Mouse (Mus musculus) gastrocnemius, postnatal 14 days (tissue): ENCODE results near the gene Exosc5. TPM values are rescaled to one million over a fixed set of nuclear protein-coding genes. Genes with fewer than 3 reads are reported as not detected.
A peak's percentile ranks its signal among the peaks of the same experiment; 100 is the strongest.

Experiments
- DNase-seq: peaks from one replicate; pipeline ENCODE4 v3.0.0; 2021; ENCODE audit warnings: mixed read lengths
- intact Hi-C: fragments of 180-260 bp; cut with DNase I; formaldehyde crosslinking; loops from one replicate; pipeline ENCODE4 v1.15.1; 2025; ENCODE audit warnings: low total_unique reads
- long read RNA-seq, 2 experiments: library from polyadenylated mRNA; stranded (forward); transcript quantifications; one replicate each; pipeline ENCODE4 v2.0.0; 2021
- total RNA-seq, 2 experiments: library from RNA; stranded (reverse); gene quantifications; 2 replicates each; pipeline ENCODE4 v1.2.3; 2021

Exosc5 gene
- total RNA-seq = 10 to 100 TPM; 21.3 to 21.6 TPM
- long read RNA-seq, experiment 1, transcript Exosc5-201 (6 exons, 1,020 nt) = major isoform, 20 of 27 reads
- long read RNA-seq, experiment 1, partial matches to known transcripts = 2 of 27 reads
- long read RNA-seq, experiment 1, other reads (novel, unspliced or antisense) = 5 of 27 reads
- long read RNA-seq, experiment 2, transcript Exosc5-201 (6 exons, 1,020 nt) = major isoform, 19 of 27 reads
- long read RNA-seq, experiment 2, partial matches to known transcripts = 2 of 27 reads
- long read RNA-seq, experiment 2, other reads (novel, unspliced or antisense) = 5 of 27 reads

DNA sequence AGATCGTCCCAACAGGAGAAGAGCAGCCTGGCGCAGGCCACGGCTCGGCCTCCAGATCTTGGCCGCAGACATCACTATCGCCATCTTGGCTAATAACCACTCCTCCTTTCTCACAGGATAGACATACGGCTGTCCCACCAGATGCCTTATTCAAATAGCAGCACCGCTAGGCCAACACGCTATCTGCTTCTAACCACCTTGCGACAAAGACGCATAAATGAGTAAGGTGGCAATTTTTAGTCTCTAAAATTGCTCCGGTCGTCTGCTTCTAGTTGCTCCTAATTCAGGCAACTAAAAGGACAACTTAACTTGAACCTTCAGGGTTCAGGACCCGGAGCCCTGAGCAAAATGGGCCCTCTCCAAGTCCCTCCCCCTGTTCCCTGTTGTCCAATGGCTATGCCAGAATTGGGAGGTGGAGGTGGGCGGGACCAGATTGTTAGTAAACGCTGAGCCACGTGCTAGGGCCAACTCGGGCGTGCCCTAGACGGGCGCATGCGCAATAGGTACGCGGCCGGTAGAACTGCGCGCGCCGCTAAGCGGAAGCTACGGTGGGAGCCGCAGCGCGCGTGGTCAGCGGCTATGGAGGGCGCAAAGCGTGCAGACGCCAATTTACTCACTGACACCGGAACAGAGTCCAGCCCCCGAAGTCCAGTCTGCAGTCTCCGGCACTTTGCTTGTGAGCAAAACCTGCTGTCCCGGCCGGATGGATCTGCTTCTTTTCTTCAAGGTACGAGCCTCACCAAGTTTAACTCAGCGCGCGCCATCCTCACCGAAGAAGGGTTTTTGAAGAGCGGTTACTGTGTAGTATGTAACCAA is at the start of gene Exosc5, which contains the start of gene Bckdha:
Exosc5 (plus strand) TSS at position 508 of the 816 bp plus-strand sequence.
Bckdha (minus strand) TSS at position 325 of the 816 bp plus-strand sequence.
- intact Hi-C loops = no loop called here

GRCm38 (mm10) chr7:25610056-25610455 is 48.9 kb upstream of the Exosc5 start:
- intact Hi-C loops = no loop called here
- DNase-seq = no peak

More for the DNA sequence above, at the start of gene Exosc5, which contains the start of gene Bckdha:
- DNase-seq = peak; percentile 99

- intact Hi-C loops = no loop called here
- DNase-seq = no peak
Observed at GRCm38 (mm10) chr7:25611501-25611900, 47.5 kb upstream of the Exosc5 start.

DNA sequence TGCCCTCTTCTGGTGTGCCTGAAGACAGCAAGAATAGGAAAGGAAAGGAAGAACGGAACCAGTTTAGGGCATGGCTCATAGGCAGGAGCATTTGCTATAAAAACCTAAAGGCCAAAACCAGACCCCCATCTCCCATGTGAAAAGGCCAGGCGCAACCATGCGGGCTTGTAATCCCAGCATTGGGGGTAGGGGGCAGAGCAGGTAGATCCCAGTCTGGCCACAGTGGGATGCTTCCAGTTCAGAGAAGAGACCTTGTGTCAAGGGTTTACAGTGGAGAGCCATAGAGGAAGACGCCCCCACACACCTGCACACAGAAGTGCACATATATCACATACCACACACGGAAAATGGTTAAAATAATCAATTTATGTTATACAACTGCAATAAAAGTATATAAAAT is 44.9 kb upstream of the Exosc5 start:
- no peak for DNase-seq
- intact Hi-C loops = no loop called here

- no peak for DNase-seq
Observed at GRCm38 (mm10) chr7:25614831-25615705, 43.9 kb upstream of the Exosc5 start.

DNA sequence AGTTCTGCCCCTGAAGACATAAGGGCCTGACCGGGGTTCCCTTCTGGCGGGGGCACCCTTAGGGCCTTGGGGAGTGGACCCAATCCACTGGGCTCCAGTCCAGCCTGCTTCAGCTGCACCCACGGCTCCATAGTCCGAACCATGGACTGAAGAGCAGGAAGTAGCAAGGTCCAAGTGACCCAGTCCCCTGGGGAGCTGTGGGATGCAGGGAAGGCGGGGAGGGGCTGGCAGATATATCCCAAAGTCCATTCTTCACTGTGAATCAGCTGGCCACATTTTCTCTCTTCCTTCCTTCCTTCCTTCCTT is 43.3 kb upstream of the Exosc5 start, which contains the start of gene Erich4:
Erich4 (minus strand) TSS at position 187 of the 306 bp plus-strand sequence.
- DNase-seq = no peak
- intact Hi-C loops = no loop called here

More at GRCm38 (mm10) chr7:25614831-25615705, 43.9 kb upstream of the Exosc5 start:
- intact Hi-C loops = no loop called here

- intact Hi-C loops = no loop called here
- no peak for DNase-seq
Observed at GRCm38 (mm10) chr7:25617376-25618160, 41.4 kb upstream of the Exosc5 start.

DNA sequence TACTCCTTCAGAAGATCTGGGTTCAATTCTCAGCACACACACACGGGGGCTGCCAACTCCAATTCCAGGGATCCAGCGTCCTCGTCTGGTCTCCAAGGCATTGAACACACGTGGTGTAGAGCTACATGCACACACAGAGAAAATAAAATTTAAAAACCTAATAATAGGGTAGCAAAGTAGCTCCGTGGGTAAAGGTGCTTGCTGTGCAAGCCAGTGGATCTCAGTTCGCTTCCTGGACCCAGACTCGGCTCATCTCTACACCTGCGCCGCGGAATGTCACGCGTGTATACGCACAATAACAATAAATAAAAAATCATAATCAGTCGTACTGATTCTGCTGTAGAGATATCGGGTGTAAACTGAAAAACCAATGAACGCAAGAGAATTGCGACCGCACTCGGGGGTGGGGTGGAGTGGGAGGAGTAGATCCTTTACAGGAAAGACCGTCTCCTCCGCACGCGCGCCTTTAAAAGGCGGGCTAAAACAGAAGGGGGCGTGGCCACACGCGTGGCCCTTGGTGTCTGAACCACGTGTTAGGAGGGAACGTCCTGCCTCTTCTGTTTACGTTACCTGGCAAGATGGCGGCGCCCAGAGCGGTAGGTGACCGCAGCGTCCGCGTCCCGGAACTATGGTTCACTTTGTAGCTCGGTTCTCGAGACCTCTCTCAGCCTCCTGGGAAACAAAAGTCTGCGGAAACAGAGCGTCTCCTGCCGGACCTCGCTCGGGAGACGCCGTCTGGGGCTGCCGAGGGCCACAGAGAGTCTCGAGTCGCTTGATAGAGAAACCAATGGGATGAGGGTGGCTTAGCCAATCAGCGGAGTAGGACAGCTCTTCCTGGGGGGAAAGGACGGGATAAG is 39.9 kb upstream of the Exosc5 start, which contains the start of gene Dmac2:
Dmac2 (plus strand) TSS at position 550 of the 857 bp plus-strand sequence.
- intact Hi-C loops = no loop called here
- DNase-seq = peak; percentile 90

DNA sequence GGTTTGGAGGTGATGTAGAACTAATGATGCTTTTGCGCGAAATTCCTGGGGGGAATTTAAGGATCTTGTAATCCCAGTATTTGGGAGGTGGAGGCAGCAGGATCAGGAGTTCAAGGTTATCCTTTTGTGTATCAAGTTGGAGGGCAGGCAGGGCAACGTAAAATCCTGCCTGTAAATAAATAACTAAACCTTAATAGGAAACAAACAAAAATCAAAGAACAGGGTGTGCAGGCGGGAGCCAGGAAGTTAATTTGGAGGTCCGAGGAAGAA is 39.3 kb upstream of the Exosc5 start:
- intact Hi-C loops = no loop called here
- no peak for DNase-seq

- intact Hi-C loops = no loop called here
- DNase-seq = no peak
Observed at GRCm38 (mm10) chr7:25620101-25620500, 38.9 kb upstream of the Exosc5 start.

GRCm38 (mm10) chr7:25620751-25621150 is 38.2 kb upstream of the Exosc5 start:
- intact Hi-C loops = no loop called here
- DNase-seq = no peak

DNA sequence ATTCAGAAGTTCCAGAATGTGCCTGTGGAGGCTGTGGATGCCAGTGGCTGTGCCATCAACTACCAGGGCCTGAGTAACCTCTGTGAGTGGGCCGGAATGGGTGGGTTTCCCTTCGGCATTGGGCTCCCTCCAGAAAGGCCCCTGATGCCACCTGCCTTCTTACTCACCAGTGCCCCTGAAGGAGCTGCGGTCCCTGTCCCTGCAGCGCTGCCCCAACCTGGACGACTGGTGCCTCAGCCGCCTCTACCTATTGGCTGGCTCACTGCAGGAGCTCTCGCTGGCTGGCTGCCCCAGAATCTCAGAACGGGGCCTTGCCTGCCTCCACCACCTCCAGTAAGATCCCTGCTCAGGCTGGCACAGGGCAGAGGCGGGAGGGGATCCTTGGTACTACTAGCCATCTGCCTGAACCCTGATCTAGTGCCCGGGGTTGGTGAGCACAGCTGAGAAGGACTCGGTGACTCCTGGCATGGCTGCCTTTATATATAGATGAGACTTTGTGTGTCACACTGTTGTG is 35.0 kb upstream of the Exosc5 start:
- intact Hi-C loops = no loop called here
- no peak for DNase-seq

- DNase-seq = peak; percentile 54
- intact Hi-C loops = no loop called here
Observed at GRCm38 (mm10) chr7:25624851-25625250, 34.1 kb upstream of the Exosc5 start.

GRCm38 (mm10) chr7:25625594-25626250 is 33.2 kb upstream of the Exosc5 start:
- no peak for DNase-seq

DNA sequence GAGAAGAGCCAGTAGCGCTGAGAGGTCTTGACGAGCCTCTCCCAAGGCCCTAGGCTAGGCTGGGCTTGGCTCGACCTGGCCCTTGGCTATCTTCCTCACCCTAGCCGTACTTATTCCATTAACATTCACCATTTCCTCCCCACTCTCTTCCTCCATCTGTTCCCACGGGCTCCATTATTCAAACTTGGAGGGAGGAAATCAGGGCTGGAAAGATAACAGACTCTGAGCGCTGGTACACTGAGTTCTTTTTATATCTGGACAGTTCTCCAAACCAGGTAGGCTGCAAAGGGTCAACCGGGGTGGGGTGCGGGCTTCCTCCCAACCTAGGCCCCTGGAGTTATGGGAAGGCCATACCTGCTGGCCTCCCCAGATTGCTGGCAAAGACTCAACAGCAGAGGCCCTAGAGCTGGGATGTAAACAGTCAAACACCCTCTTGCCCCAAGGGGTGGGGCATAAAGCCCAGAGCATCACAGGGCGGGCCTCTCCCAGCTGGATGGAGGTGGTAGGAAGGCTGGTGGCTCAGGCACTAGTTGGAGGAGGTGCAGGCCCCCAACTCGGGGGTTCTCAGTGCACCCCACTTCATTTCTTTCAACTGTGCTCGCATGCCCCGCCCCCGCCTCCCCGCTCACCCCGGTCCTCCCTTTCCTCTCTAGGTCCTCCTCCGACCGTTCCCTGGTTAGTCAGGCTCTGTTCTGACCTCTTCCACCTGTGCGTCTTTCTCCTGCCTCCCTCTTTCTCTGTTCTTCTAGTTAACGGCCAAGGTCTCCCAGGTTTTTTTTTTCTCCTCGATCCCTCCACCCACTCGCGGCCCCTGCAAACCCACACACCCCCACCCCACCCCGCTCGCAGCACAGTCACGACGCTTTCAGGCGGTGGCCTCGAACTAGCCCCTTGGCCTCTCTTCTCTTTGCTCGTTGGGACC is 32.2 kb upstream of the Exosc5 start, which contains the start of gene B3gnt8:
B3gnt8 (plus strand) TSS at position 146 of the 922 bp plus-strand sequence.
- DNase-seq = peak; percentile 59
- intact Hi-C loops = no loop called here

More at GRCm38 (mm10) chr7:25625594-25626250, 33.2 kb upstream of the Exosc5 start:
- intact Hi-C loops = no loop called here
